Mouse (Mus musculus): ENCODE data around the gene Insl3. TPM values are rescaled to one million over a fixed set of nuclear protein-coding genes. Genes with fewer than 3 reads are reported as not detected.
A peak's percentile ranks its signal among the peaks of the same experiment; 100 is the strongest.
"Not testable (repeated sequence)": the region's sequence is repeated elsewhere in the genome, so short reads cannot be mapped to it uniquely, and the experiment has no call there.

Gene Insl3
- total and polyA plus RNA-seq, 3 experiments, result 1.9 to 21.4 (median 9.8) TPM

DNA sequence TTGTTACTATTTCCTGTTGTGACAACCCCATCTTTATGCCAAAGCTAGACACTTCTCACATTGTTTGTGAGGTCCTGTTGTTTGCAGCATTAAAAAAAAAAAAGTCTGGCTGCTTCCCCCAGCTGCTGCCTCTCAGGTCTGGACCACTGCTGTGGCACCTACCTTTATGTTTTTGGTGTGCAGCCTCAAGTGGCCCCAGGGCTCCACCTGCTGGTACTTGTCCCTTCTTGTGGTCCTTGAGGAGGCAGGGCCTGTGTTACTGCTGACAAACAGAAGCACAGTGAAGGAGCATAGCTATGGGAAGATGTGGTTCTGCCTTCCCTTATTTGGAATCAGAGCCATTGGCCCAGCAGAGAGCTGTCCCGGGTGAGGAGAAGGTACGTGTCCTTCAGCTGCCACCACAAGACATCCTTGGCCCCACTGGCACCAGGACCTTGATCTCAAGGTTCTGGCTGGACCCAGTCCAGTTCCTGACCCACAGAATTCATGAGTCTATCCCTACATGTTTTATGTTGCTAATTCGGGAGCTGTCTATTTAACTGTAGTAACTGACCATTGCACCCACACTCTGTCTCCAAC lies 42.7 kb downstream of the Insl3 start (continued):
- TF ChIP-seq ZC3H11A (IDR thresholded peaks at IDR 0.05; ENCODE audit: low read depth, low read length) (peak; percentile 78), GABPA (IDR thresholded peaks at IDR 0.05; ENCODE audit: insufficient replicate concordance, low read depth, low read length) (no peak), JUN (IDR thresholded peaks at IDR 0.05; ENCODE audit: insufficient read depth, low read depth, low read length) (no peak), MAZ (IDR thresholded peaks at IDR 0.05; ENCODE audit: low read depth, low read length) (no peak), HCFC1 (IDR thresholded peaks at IDR 0.05; ENCODE audit: low read depth, low read length) (no peak), MXI1 (IDR thresholded peaks at IDR 0.05; ENCODE audit: low read depth, low read length) (no peak), MAX (IDR thresholded peaks at IDR 0.05; ENCODE audit: low read length) (no peak), E2F4 (IDR thresholded peaks at IDR 0.05; ENCODE audit: insufficient replicate concordance, low read depth, low read length) (no peak), RCOR1 (conservative IDR thresholded peaks at IDR 0.05; ENCODE audit: low read depth, low read length) (no peak)

GRCm38 (mm10) chr8:71738316-71738715 lies 49.3 kb downstream of the Insl3 start:
- H3K79me2 ChIP-seq (replicated peaks; ENCODE audit: control insufficient read depth, extremely low read depth, insufficient read depth, poor library complexity, severe bottlenecking); H3K9ac ChIP-seq (ENCODE audit: insufficient read depth, low read depth); dilution Hi-C loops (cut with MboI; ENCODE audit: extremely low pct_ligation_motif_present, extremely low pct_unique_long_range_greater_than_20kb, low sequenced_read_pairs); H3K4me1 ChIP-seq (ENCODE audit: control insufficient read depth in 1 of 2, insufficient read depth in 2 of 2); H3K9me3 ChIP-seq (replicated peaks; ENCODE audit: low read length); in situ Hi-C loops (cut with MboI; ENCODE audit: low pct_ligation_motif_present, low pct_unique_long_range_greater_than_20kb, low sequenced_read_pairs); DNase-seq (ENCODE audit: extremely low read depth); H3K27ac ChIP-seq (ENCODE audit: insufficient read depth, low read depth); H3K4me2 ChIP-seq (ENCODE audit: insufficient read depth, low read depth, poor library complexity, severe bottlenecking); H3K4me3 ChIP-seq (replicated peaks in 1 of 3; ENCODE audit: low read depth in 2 of 3, low read length in 2 of 3, poor library complexity in 1 of 3); H3K27me3 ChIP-seq (replicated peaks); H3K36me3 ChIP-seq (replicated peaks in 1 of 2; ENCODE audit: control insufficient read depth in 1 of 2, insufficient read depth in 1 of 2, low read length in 1 of 2): not testable (repeated sequence)
- peak in 1 of 2 experiments; percentile 18; a peak in 1 of 4 replicates for TF ChIP-seq CTCF (conservative IDR thresholded peaks at IDR 0.05 in 1 of 2, IDR thresholded peaks at IDR 0.05 in 1 of 2; ENCODE audit: low read depth in 2 of 2, low read length in 2 of 2)

Other genes with a start within 250 kb of the Insl3 start
Only the 20 nearest of the 22 such genes appear.
- gene Dda1, start 220.0 kb upstream of the Insl3 start, total RNA-seq (2012; rRNA removed), result 59.3 and 62.8 TPM in 2 replicates
- 49.8 and 57.4 TPM in 2 replicates for gene Dda1, start 220.0 kb upstream of the Insl3 start, total RNA-seq (2014; rRNA removed)
- gene Dda1, start 220.0 kb upstream of the Insl3 start, polyA plus RNA-seq (2012; ENCODE audit: insufficient read length, low read depth), result 65.8 and 78.1 TPM in 2 replicates
- gene Ano8, start 203.3 kb upstream of the Insl3 start, total RNA-seq (2012; rRNA removed), result 5.5 and 6.7 TPM in 2 replicates
- gene Ano8, start 203.3 kb upstream of the Insl3 start, total RNA-seq (2014; rRNA removed), result 1.8 and 1.9 TPM in 2 replicates
- 1.8 and 2.1 TPM in 2 replicates for gene Ano8, start 203.3 kb upstream of the Insl3 start, polyA plus RNA-seq (2012; ENCODE audit: insufficient read length, low read depth)
- 26.7 and 29.0 TPM in 2 replicates for gene Gtpbp3, start 201.1 kb upstream of the Insl3 start, total RNA-seq (2012; rRNA removed)
- gene Gtpbp3, start 201.1 kb upstream of the Insl3 start, total RNA-seq (2014; rRNA removed), result 19.5 and 20.7 TPM in 2 replicates
- 17.4 and 21.6 TPM in 2 replicates for gene Gtpbp3, start 201.1 kb upstream of the Insl3 start, polyA plus RNA-seq (2012; ENCODE audit: insufficient read length, low read depth)
- 0.04 TPM in 1 of 2 replicates, not detected in the other for gene Plvap, start 177.5 kb upstream of the Insl3 start, total RNA-seq (2012; rRNA removed)
- not detected in 2 replicates for gene Plvap, start 177.5 kb upstream of the Insl3 start, total RNA-seq (2014; rRNA removed)
- 0.27 and 0.37 TPM in 2 replicates for gene Plvap, start 177.5 kb upstream of the Insl3 start, polyA plus RNA-seq (2012; ENCODE audit: insufficient read length, low read depth)
- not detected in 2 replicates for gene Ccdc194, start 163.5 kb upstream of the Insl3 start, total RNA-seq (2012; rRNA removed)
- not detected in 2 replicates for gene Ccdc194, start 163.5 kb upstream of the Insl3 start, total RNA-seq (2014; rRNA removed)
- not detected in 2 replicates for gene Ccdc194, start 163.5 kb upstream of the Insl3 start, polyA plus RNA-seq (2012; ENCODE audit: insufficient read length, low read depth)
- 404 and 424 TPM in 2 replicates for gene Bst2, start 151.8 kb upstream of the Insl3 start, total RNA-seq (2012; rRNA removed)
- gene Bst2, start 151.8 kb upstream of the Insl3 start, total RNA-seq (2014; rRNA removed), result 304 and 321 TPM in 2 replicates
- 214 and 243 TPM in 2 replicates for gene Bst2, start 151.8 kb upstream of the Insl3 start, polyA plus RNA-seq (2012; ENCODE audit: insufficient read length, low read depth)
- gene Mvb12a, start 146.3 kb upstream of the Insl3 start, total RNA-seq (2012; rRNA removed), result 113 and 128 TPM in 2 replicates
- gene Mvb12a, start 146.3 kb upstream of the Insl3 start, total RNA-seq (2014; rRNA removed), result 149 and 157 TPM in 2 replicates
- gene Mvb12a, start 146.3 kb upstream of the Insl3 start, polyA plus RNA-seq (2012; ENCODE audit: insufficient read length, low read depth), result 80.5 and 82.1 TPM in 2 replicates
- gene Tmem221, start 130.3 kb upstream of the Insl3 start, total RNA-seq (2012; rRNA removed), result 0.21 and 0.51 TPM in 2 replicates
- not detected in 2 replicates for gene Tmem221, start 130.3 kb upstream of the Insl3 start, total RNA-seq (2014; rRNA removed)
- not detected in 2 replicates for gene Tmem221, start 130.3 kb upstream of the Insl3 start, polyA plus RNA-seq (2012; ENCODE audit: insufficient read length, low read depth)
- gene Nxnl1, start 122.6 kb upstream of the Insl3 start, total RNA-seq (2012; rRNA removed), result 0.04 TPM in 1 of 2 replicates, not detected in the other
- not detected in 2 replicates for gene Nxnl1, start 122.6 kb upstream of the Insl3 start, total RNA-seq (2014; rRNA removed)
- 0.08 TPM in 1 of 2 replicates, not detected in the other for gene Nxnl1, start 122.6 kb upstream of the Insl3 start, polyA plus RNA-seq (2012; ENCODE audit: insufficient read length, low read depth)
- 2.7 and 4.0 TPM in 2 replicates for gene Slc27a1, start 120.3 kb upstream of the Insl3 start, total RNA-seq (2012; rRNA removed)
- 1.8 and 2.3 TPM in 2 replicates for gene Slc27a1, start 120.3 kb upstream of the Insl3 start, total RNA-seq (2014; rRNA removed)
- gene Slc27a1, start 120.3 kb upstream of the Insl3 start, polyA plus RNA-seq (2012; ENCODE audit: insufficient read length, low read depth), result 2.3 and 2.4 TPM in 2 replicates
- gene Pgls, start 97.0 kb upstream of the Insl3 start, total RNA-seq (2012; rRNA removed), result 183 and 215 TPM in 2 replicates
- 94.2 and 118 TPM in 2 replicates for gene Pgls, start 97.0 kb upstream of the Insl3 start, total RNA-seq (2014; rRNA removed)
- 72.5 and 74.9 TPM in 2 replicates for gene Pgls, start 97.0 kb upstream of the Insl3 start, polyA plus RNA-seq (2012; ENCODE audit: insufficient read length, low read depth)
- gene Fam129c, start 91.6 kb upstream of the Insl3 start, total RNA-seq (2012; rRNA removed), result 95.2 and 136 TPM in 2 replicates
- 86.3 and 89.2 TPM in 2 replicates for gene Fam129c, start 91.6 kb upstream of the Insl3 start, total RNA-seq (2014; rRNA removed)
- gene Fam129c, start 91.6 kb upstream of the Insl3 start, polyA plus RNA-seq (2012; ENCODE audit: insufficient read length, low read depth), result 92.8 and 98.6 TPM in 2 replicates
- 85.3 and 92.0 TPM in 2 replicates for gene Colgalt1, start 78.2 kb upstream of the Insl3 start, total RNA-seq (2012; rRNA removed)
- 68.7 and 72.0 TPM in 2 replicates for gene Colgalt1, start 78.2 kb upstream of the Insl3 start, total RNA-seq (2014; rRNA removed)
- gene Colgalt1, start 78.2 kb upstream of the Insl3 start, polyA plus RNA-seq (2012; ENCODE audit: insufficient read length, low read depth), result 72.0 and 73.7 TPM in 2 replicates
- 1.0 and 1.7 TPM in 2 replicates for gene Unc13a, start 17.5 kb upstream of the Insl3 start, total RNA-seq (2012; rRNA removed)
- 0.55 and 0.68 TPM in 2 replicates for gene Unc13a, start 17.5 kb upstream of the Insl3 start, total RNA-seq (2014; rRNA removed)
- gene Unc13a, start 17.5 kb upstream of the Insl3 start, polyA plus RNA-seq (2012; ENCODE audit: insufficient read length, low read depth), result 0.79 and 2.1 TPM in 2 replicates
- gene Jak3, start 12.9 kb upstream of the Insl3 start, total RNA-seq (2012; rRNA removed), result 39.2 and 47.1 TPM in 2 replicates
- gene Jak3, start 12.9 kb upstream of the Insl3 start, total RNA-seq (2014; rRNA removed), result 13.3 and 15.0 TPM in 2 replicates
- gene Jak3, start 12.9 kb upstream of the Insl3 start, polyA plus RNA-seq (2012; ENCODE audit: insufficient read length, low read depth), result 35.6 and 37.8 TPM in 2 replicates
- gene B3gnt3, start 12.6 kb downstream of the Insl3 start, total RNA-seq (2012; rRNA removed), result 0.63 and 0.98 TPM in 2 replicates
- gene B3gnt3, start 12.6 kb downstream of the Insl3 start, total RNA-seq (2014; rRNA removed), result 0.09 TPM in 1 of 2 replicates, not detected in the other
- 0.24 and 0.26 TPM in 2 replicates for gene B3gnt3, start 12.6 kb downstream of the Insl3 start, polyA plus RNA-seq (2012; ENCODE audit: insufficient read length, low read depth)
- gene Fcho1, start 36.5 kb downstream of the Insl3 start, total RNA-seq (2012; rRNA removed), result 95.5 and 99.8 TPM in 2 replicates
- 39.3 and 40.2 TPM in 2 replicates for gene Fcho1, start 36.5 kb downstream of the Insl3 start, total RNA-seq (2014; rRNA removed)
- 77.5 and 82.0 TPM in 2 replicates for gene Fcho1, start 36.5 kb downstream of the Insl3 start, polyA plus RNA-seq (2012; ENCODE audit: insufficient read length, low read depth)
- gene Zfp709, start 192.8 kb downstream of the Insl3 start, total RNA-seq (2012; rRNA removed), result 2.8 and 2.9 TPM in 2 replicates
- 3.6 and 4.5 TPM in 2 replicates for gene Zfp709, start 192.8 kb downstream of the Insl3 start, total RNA-seq (2014; rRNA removed)
- 0.94 and 1.4 TPM in 2 replicates for gene Zfp709, start 192.8 kb downstream of the Insl3 start, polyA plus RNA-seq (2012; ENCODE audit: insufficient read length, low read depth)
- 2.6 and 3.2 TPM in 2 replicates for gene Zfp882, start 219.4 kb downstream of the Insl3 start, total RNA-seq (2012; rRNA removed)
- 5.2 and 6.6 TPM in 2 replicates for gene Zfp882, start 219.4 kb downstream of the Insl3 start, total RNA-seq (2014; rRNA removed)
- gene Zfp882, start 219.4 kb downstream of the Insl3 start, polyA plus RNA-seq (2012; ENCODE audit: insufficient read length, low read depth), result 4.0 and 5.8 TPM in 2 replicates
- gene Zfp617, start 219.4 kb downstream of the Insl3 start, total RNA-seq (2012; rRNA removed), result 9.5 and 10.7 TPM in 2 replicates
- 24.9 and 30.3 TPM in 2 replicates for gene Zfp617, start 219.4 kb downstream of the Insl3 start, total RNA-seq (2014; rRNA removed)
- 8.6 and 14.7 TPM in 2 replicates for gene Zfp617, start 219.4 kb downstream of the Insl3 start, polyA plus RNA-seq (2012; ENCODE audit: insufficient read length, low read depth)